Mouse (Mus musculus) spleen, adult 18-20 months (tissue): Measurements from ENCODE around the gene E2f6.

Experiments
- DNase-seq, 2 experiments: peaks; one replicate each; pipeline ENCODE4 v3.0.0; 2022; ENCODE audit warnings: mixed read lengths in 2 of 2

Gene E2f6

GRCm38 (mm10) chr12:16800959-16801315 lies 9.8 kb upstream of the E2f6 start:
- no peak for DNase-seq

GRCm38 (mm10) chr12:16803237-16803955 lies 7.4 kb upstream of the E2f6 start:
- no peak for DNase-seq

- DNase-seq: no peak
Observed at GRCm38 (mm10) chr12:16803956-16804430, 6.8 kb upstream of the E2f6 start.

- peak; percentile 21 to 70 for DNase-seq
Observed at GRCm38 (mm10) chr12:16805511-16805910, 5.3 kb upstream of the E2f6 start.

- peak in 1 of 2 experiments; percentile 18 for DNase-seq
Observed at GRCm38 (mm10) chr12:16808045-16808444, 2.7 kb upstream of the E2f6 start.

GRCm38 (mm10) chr12:16811477-16811876 lies 714 bp downstream of the E2f6 start:
- DNase-seq: no peak

GRCm38 (mm10) chr12:16817147-16817546 lies 6.4 kb downstream of the E2f6 start:
- DNase-seq: no peak

GRCm38 (mm10) chr12:16818513-16818912 lies 7.8 kb downstream of the E2f6 start:
- DNase-seq: no peak

GRCm38 (mm10) chr12:16820761-16821160 lies 10.0 kb downstream of the E2f6 start:
- DNase-seq: no peak

GRCm38 (mm10) chr12:16822181-16822734 lies 11.5 kb downstream of the E2f6 start:
- no peak for DNase-seq

- DNase-seq: no peak
Observed at GRCm38 (mm10) chr12:16823701-16824100, 12.9 kb downstream of the E2f6 start.

- peak in 1 of 2 experiments; percentile 24 for DNase-seq
Observed at GRCm38 (mm10) chr12:16828505-16828904, 17.7 kb downstream of the E2f6 start.

GRCm38 (mm10) chr12:16829785-16830184 lies 19.0 kb downstream of the E2f6 start:
- no peak for DNase-seq

- no peak for DNase-seq
Observed at GRCm38 (mm10) chr12:16831071-16831470, 20.3 kb downstream of the E2f6 start.

GRCm38 (mm10) chr12:16834701-16835100 lies 23.9 kb downstream of the E2f6 start:
- no peak for DNase-seq

GRCm38 (mm10) chr12:16836188-16836587 lies 25.4 kb downstream of the E2f6 start:
- no peak for DNase-seq

- DNase-seq: no peak
Observed at GRCm38 (mm10) chr12:16837766-16838165, 27.0 kb downstream of the E2f6 start.

GRCm38 (mm10) chr12:16840842-16841782 lies 30.3 kb downstream of the E2f6 start:
- DNase-seq: no peak

GRCm38 (mm10) chr12:16844623-16845592 lies 34.1 kb downstream of the E2f6 start:
- no peak for DNase-seq

GRCm38 (mm10) chr12:16847204-16847792 lies 36.5 kb downstream of the E2f6 start:
- no peak for DNase-seq

- DNase-seq: no peak
Observed at GRCm38 (mm10) chr12:16848501-16848900, 37.7 kb downstream of the E2f6 start.

GRCm38 (mm10) chr12:16849821-16850220 lies 39.1 kb downstream of the E2f6 start:
- DNase-seq: no peak
